35 mouse cellular contexts compared by ENCODE assay signal in the genomic region with DNA sequence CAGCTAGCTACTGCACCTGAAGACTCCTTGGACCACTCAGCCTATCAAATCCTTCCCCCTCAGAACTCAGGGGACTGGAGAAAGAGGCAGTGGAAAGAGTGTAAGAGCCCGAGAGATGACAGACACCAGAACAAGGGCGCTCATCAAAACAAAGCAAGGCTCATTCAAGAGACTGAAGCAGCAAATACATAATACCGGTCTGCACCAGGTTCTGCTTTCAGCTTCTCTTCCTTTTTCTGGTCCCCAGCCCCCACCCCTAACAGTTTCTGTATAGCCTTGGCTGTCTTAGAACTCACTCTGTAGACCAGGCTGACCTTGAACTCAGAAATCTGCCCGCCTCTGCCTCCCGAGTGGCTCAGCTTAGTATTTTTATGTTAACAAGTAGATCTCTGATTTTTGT. TPM values are rescaled to one million over a fixed set of nuclear protein-coding genes. Genes with fewer than 3 reads are reported as not detected.
"Had no signal": no experiment of that assay in that cellular context is flagged by ENCODE, and none has a peak within 500 bp of the region (broad histone marks: within the 10 kb centered on the region; RNA-seq: fewer than 3 reads in every experiment).

No protein-coding gene starts in this region.

- H3K9me3 ChIP-seq: heart, embryonic 10.5 days; heart, embryonic 12.5 days; heart, embryonic 13.5 days; heart, embryonic 15.5 days; hindbrain, embryonic 10.5 days; hindbrain, embryonic 12.5 days; hindbrain, embryonic 13.5 days; hindbrain, embryonic 15.5 days; intestine, embryonic 15.5 days; kidney, embryonic 15.5 days had no signal

- H3K27me3 ChIP-seq: intestine, embryonic 15.5 days had no signal

- DNase-seq: heart, postnatal 10 days; heart, postnatal 14 days; heart, postnatal 36 days; heart, postnatal 4 days; kidney, adult 11 months; kidney, adult 18-20 months; kidney, adult 2 months; kidney, adult 8-10 months; kidney, adult 9 months; kidney, postnatal 10 days; kidney, postnatal 14 days; kidney, postnatal 25 days; kidney, postnatal 36 days; kidney, postnatal 4 days; layer of hippocampus, adult 9-11 months; layer of hippocampus, postnatal 36 days had no signal

- H3K27ac ChIP-seq: heart, embryonic 10.5 days; heart, embryonic 13.5 days; heart, embryonic 15.5 days; hindbrain, embryonic 10.5 days; hindbrain, embryonic 12.5 days; hindbrain, embryonic 13.5 days; hindbrain, embryonic 14.5 days; hindbrain, embryonic 15.5 days; hindbrain, postnatal 0 days; intestine, embryonic 15.5 days; kidney, embryonic 15.5 days; kidney, postnatal 0 days; layer of hippocampus, adult 2 months had no signal

- H3K4me3 ChIP-seq: heart, embryonic 10.5 days; heart, embryonic 12.5 days; heart, embryonic 13.5 days; heart, embryonic 15.5 days; hindbrain, embryonic 10.5 days; hindbrain, embryonic 12.5 days; hindbrain, embryonic 13.5 days; hindbrain, embryonic 15.5 days; intestine, embryonic 15.5 days; kidney, embryonic 15.5 days; layer of hippocampus, adult 2 months had no signal

RNA-seq across cellular contexts. Expression of a gene that starts 3.7 kb away (rescaled TPM):
- polyA plus RNA-seq: heart, embryonic 10.5 days; heart, embryonic 11.5 days; heart, embryonic 13.5 days; intestine, embryonic 14.5 days; intestine, postnatal 0 days; kidney, embryonic 14.5 days had no signal

RNA-seq across cellular contexts. Expression of a gene that starts 26.4 kb away (rescaled TPM):
- polyA plus RNA-seq: inflammation-experienced regulatory T-cells, adult 6 months had no signal
